Comparison of ENCODE assay signal across 8 mouse cellular contexts in the genomic region with DNA sequence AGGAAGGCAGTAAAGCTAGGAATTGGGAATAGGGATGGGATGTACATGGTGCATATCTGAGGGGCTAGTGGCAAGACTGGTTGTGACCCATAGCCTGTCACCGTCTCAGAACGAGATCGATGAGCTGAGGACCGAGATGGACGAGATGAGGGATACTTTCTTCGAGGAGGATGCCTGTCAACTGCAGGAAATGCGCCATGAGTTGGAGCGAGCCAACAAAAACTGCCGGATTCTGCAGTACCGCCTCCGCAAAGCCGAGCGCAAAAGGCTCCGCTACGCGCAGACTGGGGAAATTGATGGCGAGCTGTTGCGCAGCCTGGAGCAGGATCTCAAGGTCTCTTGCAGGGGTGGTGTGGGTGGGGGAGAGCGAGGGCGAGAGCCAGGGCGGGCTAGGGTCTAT. TPM values are rescaled to one million over a fixed set of nuclear protein-coding genes. Genes with fewer than 3 reads are reported as not detected.
A peak's percentile ranks its signal among the peaks of the same experiment; 100 is the strongest.
DNase-seq lines count a peak whose midpoint lies in the region; ATAC-seq and TF ChIP-seq lines count a peak whose summit lies in the region.

No protein-coding gene starts in this region.

- no peaks in the 10 kb centered on the region for H3K9me3 ChIP-seq in forebrain, embryonic 13.5 days (replicated peaks)
- H3K9me3 ChIP-seq in neural tube, embryonic 11.5 days (ENCODE audit: control insufficient read depth, low read length), result no peaks in the 10 kb centered on the region

- ATAC-seq in forebrain, embryonic 13.5 days, result no peak
- ATAC-seq in neural tube, embryonic 11.5 days (ENCODE audit: insufficient read depth, low FRiP score, low TSS enrichment), result no peak
- no peak for ATAC-seq in inflammation-experienced regulatory T-cells, adult 6 months

- H3K4me2 ChIP-seq in forebrain, embryonic 13.5 days, result peak overlapping the region; percentile 88
- peak overlapping the region; percentile 93 for H3K4me2 ChIP-seq in neural tube, embryonic 11.5 days (ENCODE audit: low read depth)

- DNase-seq in adrenal gland, adult (ENCODE audit: inconsistent age in 2 of 2, low spot score in 1 of 2), result peak; percentile 20 to 37
- no peak for DNase-seq in adrenal gland, postnatal 14 days
- peak; percentile 75 for DNase-seq in brain, embryonic 14.5 days (ENCODE audit: low read depth)
- peak; percentile 77 to 79 for DNase-seq in layer of hippocampus, postnatal 14 days (ENCODE audit: low spot score in 2 of 2)
- peak; percentile 47 for DNase-seq in neural tube, embryonic 11.5 days (ENCODE audit: low spot score)
- no peak for DNase-seq in lung, postnatal 36 days

- peak overlapping the region; percentile 93 for H3K9ac ChIP-seq in forebrain, embryonic 13.5 days
- H3K9ac ChIP-seq in neural tube, embryonic 11.5 days (ENCODE audit: low read length), result peak overlapping the region; percentile 70

- 2% methylated on average over 21 of the region's 21 CpGs for WGBS in forebrain, embryonic 13.5 days
- 3% methylated on average over 21 of the region's 21 CpGs for WGBS in neural tube, embryonic 11.5 days

- TF ChIP-seq CTCF in brain, embryonic 14.5 days (IDR thresholded peaks at IDR 0.05; ENCODE audit: borderline replicate concordance, extremely low read depth, insufficient read depth, insufficient read length), result no peak

- peaks cover 21% of the 10 kb centered on the region for H3K36me3 ChIP-seq in forebrain, embryonic 13.5 days (ENCODE audit: poor library complexity, severe bottlenecking)
- no peaks in the 10 kb centered on the region for H3K36me3 ChIP-seq in neural tube, embryonic 11.5 days (ENCODE audit: control insufficient read depth, insufficient read depth, low read length)

- H3K4me3 ChIP-seq in forebrain, embryonic 13.5 days, result peak overlapping the region; percentile 79
- H3K4me3 ChIP-seq in neural tube, embryonic 11.5 days (ENCODE audit: low read depth, low read length), result peak overlapping the region; percentile 76

- no peaks in the 10 kb centered on the region for H3K27me3 ChIP-seq in forebrain, embryonic 13.5 days
- H3K27me3 ChIP-seq in neural tube, embryonic 11.5 days (ENCODE audit: control insufficient read depth, insufficient read depth, low read length), result no peaks in the 10 kb centered on the region; the same call in 1 of the 2 replicates

- no peak for TF ChIP-seq POLR2A in brain, embryonic 14.5 days (IDR thresholded peaks at IDR 0.05; ENCODE audit: borderline replicate concordance, extremely low read depth, insufficient read depth, insufficient read length, poor library complexity, severe bottlenecking)

- peak overlapping the region; percentile 96 for H3K27ac ChIP-seq in forebrain, embryonic 13.5 days
- peak overlapping the region; percentile 82; the same call in 1 of the 2 replicates for H3K27ac ChIP-seq in neural tube, embryonic 11.5 days (ENCODE audit: low read depth, low read length)

- H3K4me1 ChIP-seq in forebrain, embryonic 13.5 days, result peaks cover 36% of the 10 kb centered on the region
- peaks cover 10% of the 10 kb centered on the region for H3K4me1 ChIP-seq in neural tube, embryonic 11.5 days (ENCODE audit: control insufficient read depth, insufficient read depth, low read length)

RNA-seq across cellular contexts. Expression of gene Soga3, which starts 4.4 kb away (rescaled TPM):
- total RNA-seq in adrenal gland, postnatal 14 days (2021), result 4.9 and 7.9 TPM in 2 replicates
- polyA plus RNA-seq in brain, embryonic 14.5 days (2012; rRNA removed), result 79.8 and 102 TPM in 2 replicates
- polyA plus RNA-seq in forebrain, embryonic 13.5 days (2015; fragmentation: Nextera tagmentation; extraction: Ambion mirVana), result 60.4 and 65.3 TPM in 2 replicates
- total RNA-seq in layer of hippocampus, postnatal 14 days (2021), result 100 to 1,000 TPM; 162 to 165 TPM
- polyA plus RNA-seq in neural tube, embryonic 11.5 days (2014; fragmentation: Nextera tagmentation; extraction: Ambion mirVana), result 27.4 and 29.8 TPM in 2 replicates
- polyA plus RNA-seq in inflammation-experienced regulatory T-cells, adult 6 months (2017; shearing (Covaris generic)), result not detected

RNA-seq across cellular contexts. Expression of gene Gm49353, which starts 50.7 kb away (rescaled TPM):
- total RNA-seq in adrenal gland, postnatal 14 days (2021), result 0.86 TPM in 1 of 2 replicates, not detected in the other
- 8.7 and 19.1 TPM in 2 replicates for polyA plus RNA-seq in brain, embryonic 14.5 days (2012; rRNA removed)
- polyA plus RNA-seq in forebrain, embryonic 13.5 days (2015; fragmentation: Nextera tagmentation; extraction: Ambion mirVana), result 13.0 and 19.1 TPM in 2 replicates
- 10 to 100 TPM; 25.5 to 30.4 TPM for total RNA-seq in layer of hippocampus, postnatal 14 days (2021)
- polyA plus RNA-seq in neural tube, embryonic 11.5 days (2014; fragmentation: Nextera tagmentation; extraction: Ambion mirVana), result 2.5 and 5.1 TPM in 2 replicates
- polyA plus RNA-seq in inflammation-experienced regulatory T-cells, adult 6 months (2017; shearing (Covaris generic)), result not detected

Comparison
In these comparisons a context has a peak if more than half of its experiments do, and no peak if none do; other contexts are left out.
1. DNase-seq: peak in adrenal gland, adult (2 of 2), brain, embryonic 14.5 days (single experiment), layer of hippocampus, postnatal 14 days (2 of 2) and neural tube, embryonic 11.5 days (single experiment); none in adrenal gland, postnatal 14 days (single experiment) and lung, postnatal 36 days (single experiment).
2. RNA of gene Soga3, which starts 4.4 kb away (polyA plus RNA-seq): 79.8 to 102 TPM in brain, embryonic 14.5 days, 60.4 to 65.3 TPM in forebrain, embryonic 13.5 days and 27.4 to 29.8 TPM in neural tube, embryonic 11.5 days; not detected in inflammation-experienced regulatory T-cells, adult 6 months; every median in the first group is over 10 times any median in the second.